Mouse (Mus musculus) megakaryocyte, embryonic 14.5 days (primary cell): ENCODE measurements around the gene Uts2r.

Source experiments
- FLI1 ChIP-seq: IDR thresholded peaks from 2 replicates; pipeline ENCODE4 v1.6.1; 2012; ENCODE audit warnings: low read length, inconsistent platforms, mixed read lengths
- GATA1 ChIP-seq: IDR thresholded peaks from 3 replicates; pipeline ENCODE4 v1.6.1; 2012; ENCODE audit warnings: mixed read lengths, low read length, inconsistent platforms, borderline replicate concordance

DNA sequence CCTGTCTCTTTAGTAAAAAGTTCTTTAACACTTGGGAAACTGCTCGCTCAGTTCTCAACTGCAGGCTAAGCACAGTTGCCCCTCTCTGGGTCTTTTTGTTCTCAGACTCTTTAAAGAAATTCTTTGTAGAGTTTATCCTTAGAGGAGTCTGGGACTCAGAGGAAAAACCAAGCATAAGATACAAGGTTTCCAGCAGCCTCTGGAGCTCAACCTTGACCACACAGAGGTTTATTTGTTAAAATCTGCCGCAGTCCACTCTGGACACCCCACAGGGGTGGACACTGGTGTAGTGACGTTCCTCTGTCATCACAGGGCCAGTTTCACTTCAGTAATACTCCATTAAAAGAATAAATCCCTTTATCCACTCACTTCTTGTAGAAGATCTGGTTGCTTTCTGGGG is 41.5 kb upstream of the Uts2r start, which contains the start of gene Tex19.2:
- TF ChIP-seq GATA1 (no peak), FLI1 (no peak)
